Mouse (Mus musculus): Measurements from ENCODE around the gene Lasp1. TPM values are rescaled to one million over a fixed set of nuclear protein-coding genes. Genes with fewer than 3 reads are reported as not detected.
A peak's percentile ranks its signal among the peaks of the same experiment; 100 is the strongest.

Gene Lasp1
- polyA plus RNA-seq, 1 experiment = 201 TPM

DNA sequence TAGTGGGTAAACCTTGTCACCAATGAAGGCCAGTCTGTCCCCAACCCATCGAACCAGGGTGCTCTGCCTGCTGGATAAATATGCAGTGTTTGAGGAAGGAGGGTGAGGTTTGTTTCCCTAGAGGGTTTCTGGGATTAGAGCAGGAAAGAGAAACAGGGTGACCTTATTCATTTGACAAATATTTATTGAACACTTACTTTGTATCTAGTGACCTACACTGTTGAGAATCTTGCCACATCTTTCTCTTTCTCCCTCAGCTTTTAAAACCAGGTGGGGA lies 3.3 kb downstream of the Lasp1 start:
- H3K4me1 ChIP-seq (ENCODE audit: control insufficient read depth, insufficient read depth, low read length) = peaks cover 45% of the 10 kb centered on the region
- peak overlapping the region; percentile 93; the same call in 1 of the 2 replicates for H3K4me3 ChIP-seq (ENCODE audit: insufficient read depth, low read length)
- no peak for TF ChIP-seq POLR2A (IDR thresholded peaks at IDR 0.05; ENCODE audit: borderline replicate concordance, low read depth, low read length)
- H3K27ac ChIP-seq (ENCODE audit: insufficient read depth, low read depth, low read length) = 0 out of 2 replicates have a peak overlapping the region, but pooled peaks have one; percentile 12

DNA sequence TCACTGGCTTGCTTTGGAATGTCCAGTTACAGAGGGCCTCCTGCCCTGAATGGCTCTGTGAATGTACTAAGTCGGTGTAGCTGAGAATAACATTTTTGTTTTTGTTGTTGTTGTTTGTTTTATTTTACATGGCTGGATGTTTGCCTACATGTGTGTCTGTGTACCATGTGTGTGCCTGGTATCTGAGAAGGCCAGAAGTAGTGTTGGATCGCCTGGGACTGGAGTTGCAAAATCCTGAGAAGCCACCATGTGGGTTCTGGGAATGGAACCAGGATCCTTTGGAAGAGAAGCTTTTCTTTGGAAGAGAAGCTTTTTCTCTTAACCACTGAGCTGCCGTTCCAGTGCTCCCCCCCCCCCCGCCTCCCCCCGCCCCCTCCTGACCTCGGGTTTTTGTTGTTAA lies 3.7 kb downstream of the Lasp1 start:
- TF ChIP-seq CTCF (IDR thresholded peaks at IDR 0.05; ENCODE audit: low read depth, low read length) = no peak
- no peak for TF ChIP-seq POLR2A (IDR thresholded peaks at IDR 0.05; ENCODE audit: borderline replicate concordance, low read depth, low read length)
- H3K27ac ChIP-seq (ENCODE audit: insufficient read depth, low read depth, low read length) = 0 out of 2 replicates have a peak overlapping the region, but pooled peaks have one; percentile 12
- peaks cover 46% of the 10 kb centered on the region for H3K4me1 ChIP-seq (ENCODE audit: control insufficient read depth, insufficient read depth, low read length)
- H3K4me3 ChIP-seq (ENCODE audit: insufficient read depth, low read length) = no peak overlapping the region

DNA sequence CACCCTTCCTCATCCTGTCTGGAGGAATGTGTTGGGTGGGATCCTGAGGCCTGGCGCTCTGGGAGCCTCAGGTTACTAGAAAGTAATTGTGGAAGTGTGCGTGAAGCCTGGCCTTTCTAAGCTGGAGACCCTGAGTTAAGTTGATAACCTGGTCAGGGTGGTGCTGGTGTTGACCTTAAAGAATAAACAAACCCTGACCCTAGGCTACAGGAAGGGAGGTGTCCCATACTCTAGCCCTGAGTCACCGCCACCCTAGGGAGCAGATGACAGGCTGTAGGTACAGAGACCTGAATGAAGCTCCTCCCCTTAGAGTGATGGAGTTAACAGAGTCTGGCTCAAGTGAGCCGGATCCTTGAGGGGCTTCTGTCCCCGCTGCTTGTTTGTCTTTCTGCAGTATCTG lies 5.0 kb downstream of the Lasp1 start:
- TF ChIP-seq POLR2A (IDR thresholded peaks at IDR 0.05; ENCODE audit: borderline replicate concordance, low read depth, low read length) (no peak), CTCF (IDR thresholded peaks at IDR 0.05; ENCODE audit: low read depth, low read length) (no peak)
- H3K4me3 ChIP-seq (ENCODE audit: insufficient read depth, low read length) = no peak overlapping the region
- H3K4me1 ChIP-seq (ENCODE audit: control insufficient read depth, insufficient read depth, low read length) = peaks cover 59% of the 10 kb centered on the region
- H3K27ac ChIP-seq (ENCODE audit: insufficient read depth, low read depth, low read length) = no peak overlapping the region

DNA sequence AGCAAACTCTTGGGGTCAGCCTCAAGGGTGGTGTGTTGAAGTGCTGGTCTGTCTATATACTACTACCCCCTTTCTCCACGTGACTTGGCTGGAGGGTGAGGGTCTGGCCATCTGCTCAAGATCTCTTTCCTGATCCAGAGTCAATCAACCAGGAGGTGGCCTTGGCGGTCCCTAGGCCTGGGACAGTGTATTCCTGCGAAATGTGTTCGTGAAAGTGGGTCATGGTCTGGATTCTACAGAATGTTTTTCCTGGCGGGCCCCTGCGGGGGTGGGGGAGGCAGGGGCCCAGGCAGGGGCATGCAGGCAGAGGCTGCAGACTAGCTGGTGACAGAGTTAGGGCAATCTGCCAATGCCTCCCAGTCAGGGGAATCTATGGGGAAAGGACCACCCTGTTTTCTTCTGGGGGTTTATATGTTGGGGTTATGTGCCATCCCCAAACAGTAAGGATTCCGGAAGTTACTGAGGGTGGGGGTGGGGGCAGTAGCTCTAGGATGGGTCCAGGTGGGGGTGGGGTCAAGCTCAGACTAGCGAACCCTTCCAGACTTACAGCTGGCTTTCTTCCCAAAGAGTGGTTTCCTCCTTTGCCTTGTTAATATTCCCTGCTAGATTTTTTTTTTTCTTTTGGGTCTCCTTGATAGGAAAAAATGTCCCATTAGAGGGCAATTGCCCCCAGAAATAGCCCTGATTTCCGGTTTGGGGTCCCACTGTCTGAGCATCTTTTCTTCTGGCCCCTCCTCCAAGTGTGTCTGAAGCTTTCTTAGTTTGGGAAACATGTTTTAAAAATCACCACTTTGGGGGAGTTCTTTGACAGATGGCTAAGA lies 6.3 kb downstream of the Lasp1 start:
- Histone ChIP-seq H3K4me3 (ENCODE audit: insufficient read depth, low read length) (no peak overlapping the region), H3K4me1 (ENCODE audit: control insufficient read depth, insufficient read depth, low read length) (peaks cover 71% of the 10 kb centered on the region), H3K27ac (ENCODE audit: insufficient read depth, low read depth, low read length) (no peak overlapping the region)
- no peak for TF ChIP-seq CTCF (IDR thresholded peaks at IDR 0.05; ENCODE audit: low read depth, low read length)
- no peak for TF ChIP-seq POLR2A (IDR thresholded peaks at IDR 0.05; ENCODE audit: borderline replicate concordance, low read depth, low read length)

DNA sequence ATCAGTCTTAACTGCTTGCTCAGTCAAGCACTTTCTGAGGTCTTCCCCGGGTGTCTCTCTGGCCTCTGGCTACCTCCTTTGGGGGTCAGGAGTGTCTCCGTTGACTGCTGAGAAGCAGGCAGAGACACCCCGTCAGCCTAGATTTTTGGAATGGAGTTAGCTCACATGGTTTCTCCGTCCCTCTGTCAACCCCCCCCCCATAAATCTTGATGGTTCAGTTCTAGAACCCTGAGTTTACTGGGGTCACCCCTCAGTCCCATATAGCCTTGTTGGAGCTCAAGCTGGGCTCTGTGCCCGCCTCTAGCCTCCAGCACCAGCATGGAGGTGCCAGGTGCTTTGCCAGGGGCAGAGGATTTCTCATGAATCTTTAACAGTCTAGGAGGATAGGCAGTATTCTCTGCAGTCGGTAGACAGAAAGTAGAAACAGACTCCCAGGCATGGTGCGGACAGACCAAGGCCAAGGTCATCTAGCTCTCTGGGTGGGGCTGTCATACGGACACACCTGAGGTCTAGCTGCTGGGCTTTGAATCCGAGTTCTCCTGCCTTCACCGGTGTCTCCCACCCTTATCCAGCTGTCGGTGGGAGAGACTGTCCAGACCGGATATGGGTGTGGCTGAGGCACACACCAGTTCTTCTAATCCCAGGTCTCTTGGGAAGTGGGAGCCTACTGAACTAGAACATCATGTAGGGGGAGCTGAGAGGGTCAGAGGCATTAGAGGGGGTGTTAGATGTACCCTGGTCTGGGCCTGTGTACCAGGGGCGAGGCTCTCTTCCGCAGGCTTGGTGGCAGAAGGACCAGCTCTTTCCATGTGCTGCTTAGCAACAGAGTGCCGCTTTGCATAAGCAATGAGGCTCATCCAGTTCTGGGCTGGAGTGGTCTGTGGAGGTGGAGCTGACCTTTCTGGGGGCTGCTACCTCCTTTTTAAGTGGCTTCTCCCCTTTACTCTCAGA lies 7.1 kb downstream of the Lasp1 start:
- TF ChIP-seq CTCF (IDR thresholded peaks at IDR 0.05; ENCODE audit: low read depth, low read length) (no peak), POLR2A (IDR thresholded peaks at IDR 0.05; ENCODE audit: borderline replicate concordance, low read depth, low read length) (no peak)
- Histone ChIP-seq H3K4me1 (ENCODE audit: control insufficient read depth, insufficient read depth, low read length) (peaks cover 76% of the 10 kb centered on the region), H3K27ac (ENCODE audit: insufficient read depth, low read depth, low read length) (no peak overlapping the region), H3K4me3 (ENCODE audit: insufficient read depth, low read length) (no peak overlapping the region)

DNA sequence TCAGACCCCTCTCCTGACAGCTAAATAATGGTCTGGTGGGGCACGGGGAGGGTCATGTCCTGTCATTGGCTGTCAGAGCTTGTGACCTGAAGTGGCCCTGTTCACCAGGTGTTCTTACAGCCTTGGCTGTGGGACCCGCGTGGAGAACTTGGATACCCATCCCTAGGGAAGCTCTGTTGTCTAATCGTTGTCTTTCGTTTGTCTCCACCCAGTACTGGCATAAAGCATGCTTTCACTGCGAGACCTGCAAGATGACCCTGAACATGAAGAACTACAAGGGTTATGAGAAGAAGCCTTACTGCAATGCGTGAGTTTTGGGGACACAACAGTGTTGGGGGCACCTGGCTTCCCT lies 7.8 kb downstream of the Lasp1 start:
- TF ChIP-seq CTCF (IDR thresholded peaks at IDR 0.05; ENCODE audit: low read depth, low read length) = no peak
- TF ChIP-seq POLR2A (IDR thresholded peaks at IDR 0.05; ENCODE audit: borderline replicate concordance, low read depth, low read length) = no peak
- H3K27ac ChIP-seq (ENCODE audit: insufficient read depth, low read depth, low read length) = no peak overlapping the region
- H3K4me3 ChIP-seq (ENCODE audit: insufficient read depth, low read length) = no peak overlapping the region
- peaks cover 70% of the 10 kb centered on the region for H3K4me1 ChIP-seq (ENCODE audit: control insufficient read depth, insufficient read depth, low read length)

DNA sequence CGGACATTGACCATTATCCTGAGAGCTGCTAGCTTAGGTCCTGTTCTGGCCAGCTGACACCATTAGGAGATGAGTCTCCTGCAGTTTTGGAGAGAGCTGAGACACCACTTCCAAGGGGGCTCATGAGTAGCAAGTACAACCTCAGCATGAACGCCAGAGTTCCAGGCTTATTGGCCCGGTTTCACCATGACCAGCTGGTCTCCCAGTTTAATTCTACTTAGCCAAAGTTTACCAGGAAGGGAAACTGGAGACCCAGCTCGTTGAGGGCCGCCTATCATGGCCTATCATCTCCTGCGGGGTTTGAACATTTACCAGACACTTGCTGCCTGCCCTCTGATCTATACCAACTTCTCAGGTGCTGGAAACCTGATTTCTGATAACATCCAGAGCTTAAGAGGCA lies 8.8 kb downstream of the Lasp1 start:
- Histone ChIP-seq H3K4me3 (ENCODE audit: insufficient read depth, low read length) (no peak overlapping the region), H3K27ac (ENCODE audit: insufficient read depth, low read depth, low read length) (no peak overlapping the region), H3K4me1 (ENCODE audit: control insufficient read depth, insufficient read depth, low read length) (peaks cover 61% of the 10 kb centered on the region)
- no peak for TF ChIP-seq POLR2A (IDR thresholded peaks at IDR 0.05; ENCODE audit: borderline replicate concordance, low read depth, low read length)

DNA sequence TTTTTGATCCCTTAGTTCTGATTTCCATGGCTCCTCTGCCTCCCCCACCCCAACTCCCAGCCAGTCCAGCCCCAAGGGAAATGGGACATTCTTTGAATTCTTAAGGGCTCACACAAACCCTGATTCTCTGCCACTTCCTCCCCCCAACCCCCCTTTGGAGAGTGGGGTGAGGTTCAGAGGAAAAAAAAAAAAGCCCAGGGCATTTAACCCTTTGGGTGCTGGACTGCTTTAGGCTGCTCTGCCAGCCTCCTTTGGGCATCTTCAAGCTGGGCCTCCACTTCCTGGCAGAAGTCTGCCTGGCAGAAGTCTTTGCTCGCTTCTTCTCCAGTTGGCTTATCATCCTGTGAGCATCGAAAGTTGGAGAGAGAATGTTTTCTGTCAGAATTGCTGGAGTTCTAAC lies 9.3 kb downstream of the Lasp1 start:
- Histone ChIP-seq H3K4me1 (ENCODE audit: control insufficient read depth, insufficient read depth, low read length) (peaks cover 61% of the 10 kb centered on the region), H3K4me3 (ENCODE audit: insufficient read depth, low read length) (no peak overlapping the region), H3K27ac (ENCODE audit: insufficient read depth, low read depth, low read length) (no peak overlapping the region)
- TF ChIP-seq POLR2A (IDR thresholded peaks at IDR 0.05; ENCODE audit: borderline replicate concordance, low read depth, low read length) (no peak), CTCF (IDR thresholded peaks at IDR 0.05; ENCODE audit: low read depth, low read length) (no peak)

DNA sequence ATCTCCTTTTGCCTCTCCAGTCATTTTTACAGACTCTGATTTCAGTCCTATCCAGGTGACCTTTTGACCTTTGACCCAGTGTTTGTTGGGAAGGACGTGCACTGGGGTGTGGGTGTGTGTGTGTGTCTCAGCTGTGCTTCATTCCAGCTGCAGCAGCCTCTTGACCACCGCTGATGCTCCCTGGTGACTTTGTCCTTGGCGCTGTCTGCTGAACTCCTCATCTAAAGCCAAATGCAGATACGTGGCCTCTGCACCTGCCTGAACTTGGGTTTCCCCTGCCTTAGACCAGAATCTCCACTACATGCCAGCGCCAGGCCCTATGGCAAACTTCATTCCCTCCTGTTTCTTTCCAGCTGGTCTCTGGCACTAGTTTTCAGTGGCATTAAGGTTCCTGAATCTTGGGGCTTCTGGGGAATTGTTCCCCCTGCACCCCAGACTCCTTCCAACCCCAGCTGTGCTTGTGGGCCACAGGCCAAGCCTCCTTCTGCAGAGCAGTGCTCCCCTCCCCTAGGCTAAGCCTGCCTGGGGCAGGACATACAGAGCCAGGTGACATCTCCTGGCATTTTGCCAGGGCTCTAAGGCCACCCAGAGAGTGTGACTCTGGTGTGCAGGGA lies 9.9 kb downstream of the Lasp1 start:
- Histone ChIP-seq H3K4me1 (ENCODE audit: control insufficient read depth, insufficient read depth, low read length) (peaks cover 59% of the 10 kb centered on the region), H3K27ac (ENCODE audit: insufficient read depth, low read depth, low read length) (no peak overlapping the region), H3K4me3 (ENCODE audit: insufficient read depth, low read length) (no peak overlapping the region)
- no peak for TF ChIP-seq CTCF (IDR thresholded peaks at IDR 0.05; ENCODE audit: low read depth, low read length)

Data from bone marrow macrophage, adult 2 months (primary cell).